Mouse (Mus musculus): Measurements from ENCODE around the gene Ppp4r4.

- no peak for TF ChIP-seq CTCF (conservative IDR thresholded peaks at IDR 0.05; ENCODE audit: low read length)
- no peak for TF ChIP-seq NANOG (IDR thresholded peaks at IDR 0.05; ENCODE audit: borderline replicate concordance, low read length)
- TF ChIP-seq POU5F1 (IDR thresholded peaks at IDR 0.05; ENCODE audit: borderline replicate concordance, low read length): no peak
Measured at GRCm38 (mm10) chr12:103509893-103510292, 22.2 kb upstream of the Ppp4r4 start.
